Mouse (Mus musculus) heart, embryonic 15.5 days (tissue): ENCODE measurements at regions not wholly inside any gene's neighbourhood (a gene's known extent, or its start where the extent isn't known, plus 50 kb on each side); places are given as distances from the start of the nearest gene placed in this dataset.
A peak's percentile ranks its signal among the peaks of the same experiment; 100 is the strongest.
"Not testable (repeated sequence)": the region's sequence is repeated elsewhere in the genome, so short reads cannot be mapped to it uniquely, and the experiment has no call there.

Source experiments
- ATAC-seq: fragments of 200-750 bp; cut with Nextera tagmentation; replicated peaks from 2 replicates; pipeline ENCODE4 v1.8.0; 2017; ENCODE audit warnings: low read depth, moderate TSS enrichment; ENCODE audit not compliant: insufficient number of reproducible peaks, insufficient read depth, low FRiP score
- H3K27ac ChIP-seq: fragments of 300-500 bp; sonication (generic); 2 replicates; pipeline ENCODE4 v1.5.1; 2015; ENCODE audit warnings: mild to moderate bottlenecking, inconsistent platforms
- H3K27me3 ChIP-seq: fragments of 300-500 bp; sonication (generic); 2 replicates; pipeline ENCODE4 v1.6.1; 2015; ENCODE audit warnings: inconsistent platforms
- H3K36me3 ChIP-seq: fragments of 300-500 bp; sonication (generic); 2 replicates; pipeline ENCODE4 v1.6.1; 2015; ENCODE audit warnings: mild to moderate bottlenecking, inconsistent platforms
- H3K4me1 ChIP-seq: fragments of 300-500 bp; sonication (generic); replicated peaks from 2 replicates; pipeline ENCODE4 v1.6.1; 2015; ENCODE audit warnings: inconsistent platforms
- H3K4me2 ChIP-seq: fragments of 300-500 bp; sonication (generic); 2 replicates; pipeline ENCODE4 v1.6.1; 2015; ENCODE audit warnings: inconsistent platforms, mild to moderate bottlenecking, moderate library complexity
- H3K4me3 ChIP-seq: fragments of 300-500 bp; sonication (generic); 2 replicates; pipeline ENCODE4 v1.5.1; 2015; ENCODE audit warnings: mild to moderate bottlenecking, inconsistent platforms
- H3K9ac ChIP-seq: fragments of 300-500 bp; sonication (generic); 2 replicates; pipeline ENCODE4 v1.6.1; 2015; ENCODE audit warnings: mild to moderate bottlenecking, inconsistent platforms
- H3K9me3 ChIP-seq: fragments of 300-500 bp; sonication (generic); replicated peaks from 2 replicates; pipeline ENCODE4 v1.6.1; 2016; ENCODE audit warnings: inconsistent platforms
- WGBS: fragments of 180-500 bp; shearing (Covaris S2); methylation state at CpG from one replicate; pipeline ENCODE4 v1.1.7; 2015; ENCODE audit warnings: mixed read lengths; 5-methylcytosine and 5-hydroxymethylcytosine counted together

- 56% methylated on average over 6 of the region's 6 CpGs for WGBS
These were observed 147.1 kb downstream of the Tsen15 start for GRCm38 (mm10) chr1:152239376-152239775.

GRCm38 (mm10) chr1:152235212-152235792, 145.4 kb upstream of the 1700025G04Rik start:
- no peak for ATAC-seq
- no peak overlapping the region for H3K9ac ChIP-seq
- no peaks in the 10 kb centered on the region for H3K36me3 ChIP-seq
- H3K9me3 ChIP-seq: no peaks in the 10 kb centered on the region
- 82% methylated on average over 4 of the region's 4 CpGs for WGBS
- H3K4me3 ChIP-seq: no peak overlapping the region
- H3K4me2 ChIP-seq: no peak overlapping the region
- H3K4me1 ChIP-seq: no peaks in the 10 kb centered on the region
- H3K27ac ChIP-seq: no peak overlapping the region
- H3K27me3 ChIP-seq: no peaks in the 10 kb centered on the region

More at GRCm38 (mm10) chr1:152239376-152239775, 147.1 kb downstream of the Tsen15 start:
- no peak for ATAC-seq
- H3K27ac ChIP-seq: no peak overlapping the region
- H3K36me3 ChIP-seq: no peaks in the 10 kb centered on the region
- no peaks in the 10 kb centered on the region for H3K4me1 ChIP-seq
- H3K9me3 ChIP-seq: no peaks in the 10 kb centered on the region
- no peaks in the 10 kb centered on the region for H3K27me3 ChIP-seq
- no peak overlapping the region for H3K4me3 ChIP-seq
- no peak overlapping the region for H3K9ac ChIP-seq
- no peak overlapping the region for H3K4me2 ChIP-seq

- Histone ChIP-seq H3K9ac (no peak overlapping the region), H3K4me1 (no peaks in the 10 kb centered on the region), H3K36me3 (no peaks in the 10 kb centered on the region), H3K27ac (no peak overlapping the region), H3K27me3 (no peaks in the 10 kb centered on the region), H3K4me2 (no peak overlapping the region), H3K9me3 (no peaks in the 10 kb centered on the region), H3K4me3 (no peak overlapping the region)
- 86% methylated on average over 2 of the region's 2 CpGs for WGBS
- ATAC-seq: no peak
These were observed 144.8 kb upstream of the 1700025G04Rik start for GRCm38 (mm10) chr1:152234716-152235115.

- Histone ChIP-seq H3K9ac (no peak overlapping the region), H3K4me3 (no peak overlapping the region), H3K27ac (no peak overlapping the region), H3K9me3 (no peaks in the 10 kb centered on the region), H3K4me2 (no peak overlapping the region), H3K4me1 (no peaks in the 10 kb centered on the region), H3K36me3 (no peaks in the 10 kb centered on the region), H3K27me3 (no peaks in the 10 kb centered on the region)
- 72% methylated on average over 11 of the region's 11 CpGs for WGBS
- ATAC-seq: no peak
These were observed 141.8 kb upstream of the 1700025G04Rik start for GRCm38 (mm10) chr1:152231717-152232202.

GRCm38 (mm10) chr1:152229709-152230108, 139.8 kb upstream of the 1700025G04Rik start:
- Histone ChIP-seq H3K27ac (no peak overlapping the region), H3K4me2 (no peak overlapping the region), H3K9ac (no peak overlapping the region), H3K4me3 (no peak overlapping the region), H3K36me3 (no peaks in the 10 kb centered on the region), H3K27me3 (no peaks in the 10 kb centered on the region), H3K9me3 (no peaks in the 10 kb centered on the region), H3K4me1 (no peaks in the 10 kb centered on the region)
- ATAC-seq: no peak
- 66% methylated on average over 2 of the region's 2 CpGs for WGBS

GRCm38 (mm10) chr1:152226049-152226448, 136.1 kb upstream of the 1700025G04Rik start:
- Histone ChIP-seq H3K9ac (no peak overlapping the region), H3K27me3 (no peaks in the 10 kb centered on the region), H3K4me3 (no peak overlapping the region), H3K4me1 (peaks cover 14% of the 10 kb centered on the region), H3K9me3 (no peaks in the 10 kb centered on the region), H3K27ac (no peak overlapping the region), H3K4me2 (no peak overlapping the region), H3K36me3 (no peaks in the 10 kb centered on the region)
- 90% methylated on average over 3 of the region's 3 CpGs for WGBS
- no peak for ATAC-seq

- Histone ChIP-seq H3K27ac (peak overlapping the region; percentile 45), H3K27me3 (no peaks in the 10 kb centered on the region), H3K4me2 (no peak overlapping the region), H3K9me3 (no peaks in the 10 kb centered on the region), H3K9ac (no peak overlapping the region), H3K4me1 (peaks cover 14% of the 10 kb centered on the region), H3K36me3 (no peaks in the 10 kb centered on the region), H3K4me3 (no peak overlapping the region)
- ATAC-seq: peak; percentile 76
- WGBS: 14% methylated on average over 1 of the region's 1 CpGs
These were observed 133.7 kb upstream of the 1700025G04Rik start for GRCm38 (mm10) chr1:152223666-152224065.

- WGBS: 76% methylated on average over 14 of the region's 14 CpGs
- Histone ChIP-seq H3K4me2 (no peak overlapping the region), H3K9ac (no peak overlapping the region), H3K36me3 (no peaks in the 10 kb centered on the region), H3K4me3 (no peak overlapping the region), H3K27ac (no peak overlapping the region), H3K27me3 (no peaks in the 10 kb centered on the region), H3K4me1 (peaks cover 18% of the 10 kb centered on the region), H3K9me3 (no peaks in the 10 kb centered on the region)
- no peak for ATAC-seq
These were observed 131.1 kb upstream of the 1700025G04Rik start for GRCm38 (mm10) chr1:152220804-152221565.

- not testable (repeated sequence) for H3K4me2 ChIP-seq, H3K9me3 ChIP-seq, H3K9ac ChIP-seq, H3K27me3 ChIP-seq, ATAC-seq, H3K27ac ChIP-seq, H3K36me3 ChIP-seq, H3K4me3 ChIP-seq
- WGBS: 50% methylated on average over 5 of the region's 5 CpGs
- H3K4me1 ChIP-seq: peaks cover 18% of the 10 kb centered on the region
These were observed 129.8 kb upstream of the 1700025G04Rik start for GRCm38 (mm10) chr1:152219752-152220151.

- Histone ChIP-seq H3K9ac (no peak overlapping the region), H3K9me3 (no peaks in the 10 kb centered on the region), H3K27me3 (no peaks in the 10 kb centered on the region), H3K4me2 (no peak overlapping the region), H3K4me3 (no peak overlapping the region), H3K27ac (no peak overlapping the region), H3K4me1 (peaks cover 4% of the 10 kb centered on the region), H3K36me3 (no peaks in the 10 kb centered on the region)
- ATAC-seq: no peak
- 42% methylated on average over 4 of the region's 4 CpGs for WGBS
These were observed 127.5 kb upstream of the 1700025G04Rik start for GRCm38 (mm10) chr1:152217404-152217803.

GRCm38 (mm10) chr1:152214376-152214775, 124.5 kb upstream of the 1700025G04Rik start:
- Histone ChIP-seq H3K9ac (no peak overlapping the region), H3K4me2 (no peak overlapping the region), H3K36me3 (no peaks in the 10 kb centered on the region), H3K4me3 (no peak overlapping the region), H3K27ac (no peak overlapping the region), H3K27me3 (no peaks in the 10 kb centered on the region), H3K4me1 (peaks cover 4% of the 10 kb centered on the region), H3K9me3 (no peaks in the 10 kb centered on the region)
- 63% methylated on average over 2 of the region's 2 CpGs for WGBS
- ATAC-seq: no peak

GRCm38 (mm10) chr1:152203187-152203586, 113.3 kb upstream of the 1700025G04Rik start:
- no peak for ATAC-seq

More at GRCm38 (mm10) chr1:152203187-152203586, 113.3 kb upstream of the 1700025G04Rik start:
- no peaks in the 10 kb centered on the region for H3K4me1 ChIP-seq
- H3K36me3 ChIP-seq: no peaks in the 10 kb centered on the region
- no peak overlapping the region for H3K9ac ChIP-seq
- H3K9me3 ChIP-seq: no peaks in the 10 kb centered on the region
- 51% methylated on average over 2 of the region's 2 CpGs for WGBS
- no peak overlapping the region for H3K27ac ChIP-seq
- no peak overlapping the region for H3K4me3 ChIP-seq
- H3K4me2 ChIP-seq: no peak overlapping the region
- H3K27me3 ChIP-seq: no peaks in the 10 kb centered on the region
